Mouse (Mus musculus) ES-Bruce4 (cell line): ENCODE measurements around the gene Fam209. TPM values are rescaled to one million over a fixed set of nuclear protein-coding genes. Genes with fewer than 3 reads are reported as not detected.

Source experiments
- H3K27ac ChIP-seq: 2 replicates; pipeline ENCODE4 v1.5.1; 2012; ENCODE audit warnings: low read length, inconsistent platforms; ENCODE audit not compliant: insufficient read depth
- H3K27me3 ChIP-seq: 2 replicates; pipeline ENCODE4 v1.6.1; 2012; ENCODE audit warnings: mild to moderate bottlenecking, low read length, inconsistent platforms; ENCODE audit not compliant: control insufficient read depth, poor library complexity, insufficient read depth, severe bottlenecking
- H3K36me3 ChIP-seq: 2 replicates; pipeline ENCODE4 v1.6.1; 2012; ENCODE audit warnings: inconsistent platforms, mild to moderate bottlenecking, low read length, moderate library complexity; ENCODE audit not compliant: control insufficient read depth, poor library complexity, insufficient read depth, severe bottlenecking
- H3K4me1 ChIP-seq: one replicate; pipeline ENCODE4 v1.8.1; 2011; ENCODE audit warnings: low read length; ENCODE audit not compliant: control insufficient read depth, insufficient read depth
- H3K4me3 ChIP-seq: 2 replicates; pipeline ENCODE4 v1.5.1; 2011; ENCODE audit warnings: low read depth, mild to moderate bottlenecking, low read length
- H3K9ac ChIP-seq: 2 replicates; pipeline ENCODE4 v1.6.1; 2012; ENCODE audit warnings: low read depth, mild to moderate bottlenecking, inconsistent platforms; ENCODE audit not compliant: poor library complexity, severe bottlenecking
- H3K9me3 ChIP-seq: replicated peaks from 2 replicates; pipeline ENCODE4 v1.6.1; 2012; ENCODE audit warnings: mild to moderate bottlenecking, low read length, inconsistent platforms; ENCODE audit not compliant: control insufficient read depth, poor library complexity, insufficient read depth, severe bottlenecking
- CTCF ChIP-seq: IDR thresholded peaks from one replicate; pipeline ENCODE4 v1.8.1; 2011; ENCODE audit warnings: low read depth, low read length
- EP300 ChIP-seq: IDR thresholded peaks from 2 replicates; pipeline ENCODE4 v1.6.1; 2011; ENCODE audit warnings: low read depth, low read length; ENCODE audit not compliant: insufficient read depth
- POLR2A ChIP-seq: IDR thresholded peaks from one replicate; pipeline ENCODE4 v1.8.1; 2011; ENCODE audit warnings: low read length; ENCODE audit not compliant: insufficient read depth
- polyA plus RNA-seq: library from polyadenylated mRNA; stranded (reverse); fragments of >200 nt; gene quantifications from 2 replicates; pipeline ENCODE4 v1.2.4, GENCODE M21; 2011; ENCODE audit warnings: low read depth; ENCODE audit not compliant: missing spikeins, insufficient read depth, insufficient read length

Gene Fam209
- polyA plus RNA-seq, 1 experiment = 0.88 TPM

DNA sequence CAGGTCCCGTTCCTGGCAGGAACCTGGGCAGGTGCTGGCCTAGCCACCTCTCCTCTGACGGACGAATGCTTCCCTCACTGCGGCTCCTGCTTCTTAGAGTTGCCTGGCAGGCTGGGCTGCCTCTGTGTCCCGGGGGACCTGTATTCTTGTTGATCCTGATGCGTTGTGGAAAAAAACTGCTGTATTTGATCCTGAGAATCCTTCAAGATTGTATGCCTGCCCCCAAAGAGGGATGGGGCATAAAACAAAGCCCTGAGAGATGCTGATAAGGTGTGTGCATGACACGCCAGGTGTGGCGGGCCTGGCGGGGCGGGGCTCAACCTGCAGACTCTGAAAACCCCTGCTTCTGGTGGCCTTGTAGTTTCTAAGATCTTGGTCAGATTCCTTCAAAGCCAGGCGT is 13.8 kb upstream of the Fam209 start, which contains the start of gene Gcnt7:
Gene Gcnt7, minus strand, starts transcription at position 101 of the 400 bp plus-strand sequence.
- TF ChIP-seq EP300 = no peak
- TF ChIP-seq CTCF = no peak
- no peak for TF ChIP-seq POLR2A
- no peak within 1 kb of the TSS for H3K27ac ChIP-seq
- H3K9ac ChIP-seq = no peak within 1 kb of the TSS
- no peaks in the 10 kb centered on the region for H3K27me3 ChIP-seq
- no peaks in the 10 kb centered on the region for H3K4me1 ChIP-seq
- H3K36me3 ChIP-seq = no peaks in the 10 kb centered on the region
- H3K9me3 ChIP-seq = no peaks in the 10 kb centered on the region
- H3K4me3 ChIP-seq = no peak within 1 kb of the TSS

DNA sequence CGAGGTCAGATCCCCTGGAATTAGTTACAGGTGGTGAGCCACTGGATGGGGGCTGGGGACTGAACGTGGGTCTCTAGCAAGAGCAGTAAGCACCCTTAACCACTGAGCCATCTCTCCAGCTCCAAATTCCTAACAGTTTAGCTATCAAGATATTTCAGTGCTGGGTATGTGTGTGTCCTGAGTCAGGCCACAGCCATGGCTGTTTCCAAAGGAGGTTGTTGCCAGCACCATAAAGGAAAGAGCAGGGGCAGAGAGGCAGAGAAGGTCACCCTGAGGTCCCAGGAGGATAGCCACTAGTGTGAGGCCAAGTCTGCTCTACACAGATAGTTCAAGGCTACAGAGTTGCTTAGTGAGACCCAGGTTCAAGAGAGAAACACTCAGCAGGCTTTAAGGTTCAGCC is 11.7 kb upstream of the Fam209 start:
- TF ChIP-seq EP300 (no peak), CTCF (no peak), POLR2A (no peak)
- Histone ChIP-seq H3K4me3 (no peak overlapping the region), H3K9me3 (no peaks in the 10 kb centered on the region), H3K36me3 (no peaks in the 10 kb centered on the region; the same call in 1 of the 2 replicates), H3K27me3 (no peaks in the 10 kb centered on the region), H3K9ac (no peak overlapping the region), H3K4me1 (no peaks in the 10 kb centered on the region), H3K27ac (no peak overlapping the region)

DNA sequence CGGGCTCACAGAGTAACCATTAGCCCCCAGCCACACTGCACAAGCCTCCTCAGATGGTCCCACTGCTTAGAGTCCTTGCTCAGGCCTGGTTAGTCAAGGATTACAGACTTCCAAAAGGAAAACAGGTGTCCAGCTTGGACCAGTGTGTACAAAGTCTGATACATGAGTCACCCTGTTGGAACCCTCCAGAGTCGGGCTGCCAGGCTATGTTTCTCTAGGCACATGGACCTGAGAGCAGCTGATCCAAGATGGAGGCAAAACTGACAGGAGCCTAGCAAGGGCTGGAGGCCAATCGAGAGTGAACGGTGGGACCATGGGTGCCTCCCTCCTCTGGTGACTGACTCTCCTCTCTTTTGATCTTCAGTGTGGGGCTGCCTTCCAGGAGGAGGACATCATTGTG is 9.5 kb upstream of the Fam209 start:
- TF ChIP-seq POLR2A = no peak
- no peak for TF ChIP-seq EP300
- no peak for TF ChIP-seq CTCF
- H3K4me1 ChIP-seq = no peaks in the 10 kb centered on the region

GRCm38 (mm10) chr2:172466427-172467132 is 5.7 kb upstream of the Fam209 start:
- no peak for TF ChIP-seq POLR2A
- no peak for TF ChIP-seq CTCF
- TF ChIP-seq EP300 = no peak
- H3K9me3 ChIP-seq = no peaks in the 10 kb centered on the region
- H3K4me3 ChIP-seq = no peak overlapping the region
- H3K36me3 ChIP-seq = peaks cover 6% of the 10 kb centered on the region
- H3K4me1 ChIP-seq = no peaks in the 10 kb centered on the region
- H3K27me3 ChIP-seq = no peaks in the 10 kb centered on the region
- no peak overlapping the region for H3K9ac ChIP-seq
- H3K27ac ChIP-seq = no peak overlapping the region

More for the DNA sequence above, 9.5 kb upstream of the Fam209 start:
- Histone ChIP-seq H3K9me3 (no peaks in the 10 kb centered on the region), H3K36me3 (peaks cover 6% of the 10 kb centered on the region), H3K9ac (no peak overlapping the region), H3K4me3 (no peak overlapping the region), H3K27ac (no peak overlapping the region), H3K27me3 (no peaks in the 10 kb centered on the region)

GRCm38 (mm10) chr2:172467206-172467605 is 5.1 kb upstream of the Fam209 start:
- Histone ChIP-seq H3K27me3 (no peaks in the 10 kb centered on the region), H3K4me3 (no peak overlapping the region), H3K9ac (no peak overlapping the region), H3K36me3 (peaks cover 6% of the 10 kb centered on the region), H3K4me1 (no peaks in the 10 kb centered on the region), H3K9me3 (no peaks in the 10 kb centered on the region), H3K27ac (no peak overlapping the region)
- no peak for TF ChIP-seq CTCF
- no peak for TF ChIP-seq POLR2A
- TF ChIP-seq EP300 = no peak

- TF ChIP-seq CTCF (no peak), EP300 (no peak), POLR2A (no peak)
- Histone ChIP-seq H3K9ac (no peak overlapping the region), H3K27ac (no peak overlapping the region), H3K9me3 (no peaks in the 10 kb centered on the region), H3K36me3 (peaks cover 6% of the 10 kb centered on the region), H3K4me1 (no peaks in the 10 kb centered on the region), H3K27me3 (no peaks in the 10 kb centered on the region), H3K4me3 (no peak overlapping the region)
Observed at GRCm38 (mm10) chr2:172468346-172468819, 3.9 kb upstream of the Fam209 start.
